Mouse (Mus musculus) cerebellum, postnatal 36 days (tissue): ENCODE measurements around the gene Kif3b.
"Not testable (repeated sequence)": the region's sequence is repeated elsewhere in the genome, so short reads cannot be mapped to it uniquely, and the experiment has no call there.

Experiments used
- DNase-seq, 2 experiments: peaks; one replicate each; pipeline ENCODE4 v3.0.0; 2021 to 2022; ENCODE audit warnings: mixed read lengths in 2 of 2

The Kif3b gene

GRCm38 (mm10) chr2:153347183-153347781 is 56.1 kb downstream of the Kif3b start:
- no peak for DNase-seq

- DNase-seq = no peak
Observed at GRCm38 (mm10) chr2:153348100-153348831, 57.1 kb downstream of the Kif3b start.

- DNase-seq = no peak
Observed at GRCm38 (mm10) chr2:153350552-153351181, 59.5 kb downstream of the Kif3b start.

- DNase-seq = no peak
Observed at GRCm38 (mm10) chr2:153354648-153355047, 63.4 kb downstream of the Kif3b start.

GRCm38 (mm10) chr2:153356784-153357183 is 65.6 kb downstream of the Kif3b start:
- no peak for DNase-seq

- DNase-seq = no peak
Observed at GRCm38 (mm10) chr2:153361101-153361710, 70.0 kb downstream of the Kif3b start.

- DNase-seq = not testable (repeated sequence)
Observed at GRCm38 (mm10) chr2:153364531-153364930, 73.3 kb downstream of the Kif3b start.

GRCm38 (mm10) chr2:153370871-153371270 is 79.7 kb downstream of the Kif3b start:
- no peak for DNase-seq

GRCm38 (mm10) chr2:153375380-153375779 is 84.2 kb downstream of the Kif3b start:
- DNase-seq = no peak

- no peak for DNase-seq
Observed at GRCm38 (mm10) chr2:153380479-153380878, 89.3 kb downstream of the Kif3b start.
